Mouse (Mus musculus) forebrain, embryonic 15.5 days (tissue): ENCODE measurements at regions not wholly inside any gene's neighbourhood (a gene's known extent, or its start where the extent isn't known, plus 50 kb on each side); places are given as distances from the start of the nearest gene placed in this dataset.

ENCODE experiments used
- ATAC-seq: fragments of 200-750 bp; cut with Nextera tagmentation; replicated peaks from 2 replicates; pipeline ENCODE4 v1.8.0; 2017; ENCODE audit warnings: mild to moderate bottlenecking, moderate TSS enrichment, moderate library complexity
- H3K27ac ChIP-seq: fragments of 300-500 bp; sonication (generic); replicated peaks from 2 replicates; pipeline ENCODE4 v1.5.1; 2015; ENCODE audit warnings: mild to moderate bottlenecking, inconsistent platforms
- H3K27me3 ChIP-seq: fragments of 300-500 bp; sonication (generic); 2 replicates; pipeline ENCODE4 v1.6.1; 2015; ENCODE audit warnings: inconsistent platforms
- H3K36me3 ChIP-seq: fragments of 300-500 bp; sonication (generic); 2 replicates; pipeline ENCODE4 v1.6.1; 2015; ENCODE audit warnings: mild to moderate bottlenecking, inconsistent platforms
- H3K4me1 ChIP-seq: fragments of 300-500 bp; sonication (generic); 2 replicates; pipeline ENCODE4 v1.6.1; 2015; ENCODE audit warnings: inconsistent platforms
- H3K4me2 ChIP-seq: fragments of 300-500 bp; sonication (generic); replicated peaks from 2 replicates; pipeline ENCODE4 v1.6.1; 2015; ENCODE audit warnings: mild to moderate bottlenecking, inconsistent platforms
- H3K4me3 ChIP-seq: fragments of 300-500 bp; sonication (generic); 2 replicates; pipeline ENCODE4 v1.5.1; 2015; ENCODE audit warnings: mild to moderate bottlenecking, inconsistent platforms
- H3K9ac ChIP-seq: fragments of 300-500 bp; sonication (generic); replicated peaks from 2 replicates; pipeline ENCODE4 v1.6.1; 2015; ENCODE audit warnings: mild to moderate bottlenecking, inconsistent platforms
- H3K9me3 ChIP-seq: fragments of 300-500 bp; sonication (generic); 2 replicates; pipeline ENCODE4 v1.6.1; 2016; ENCODE audit warnings: inconsistent platforms
- WGBS: fragments of 180-500 bp; shearing (Covaris S2); methylation state at CpG from one replicate; pipeline ENCODE4 v1.1.7; 2015; ENCODE audit warnings: mixed read lengths; 5-methylcytosine and 5-hydroxymethylcytosine counted together

GRCm38 (mm10) chr14:9338220-9338619 lies 672.2 kb upstream of the 4930452B06Rik start:
- no peak overlapping the region for H3K27ac ChIP-seq
- H3K9me3 ChIP-seq: no peaks in the 10 kb centered on the region
- H3K9ac ChIP-seq: no peak overlapping the region
- H3K36me3 ChIP-seq: no peaks in the 10 kb centered on the region
- H3K4me2 ChIP-seq: no peak overlapping the region
- no peaks in the 10 kb centered on the region for H3K4me1 ChIP-seq
- H3K27me3 ChIP-seq: no peaks in the 10 kb centered on the region
- ATAC-seq: no peak
- WGBS: 92% methylated on average over 3 of the region's 3 CpGs
- no peak overlapping the region for H3K4me3 ChIP-seq

- Histone ChIP-seq H3K4me1 (no peaks in the 10 kb centered on the region), H3K27me3 (no peaks in the 10 kb centered on the region), H3K9me3 (no peaks in the 10 kb centered on the region), H3K9ac (no peak overlapping the region), H3K27ac (no peak overlapping the region), H3K4me3 (no peak overlapping the region), H3K4me2 (no peak overlapping the region), H3K36me3 (no peaks in the 10 kb centered on the region)
- ATAC-seq: peak; percentile 91
- 69% methylated on average over 3 of the region's 3 CpGs for WGBS
These were observed 671.1 kb upstream of the 4930452B06Rik start for GRCm38 (mm10) chr14:9337107-9337506.

GRCm38 (mm10) chr14:9331593-9331992 lies 665.6 kb upstream of the 4930452B06Rik start:
- no peak overlapping the region for H3K9ac ChIP-seq
- WGBS: 17% methylated on average over 3 of the region's 3 CpGs
- H3K4me1 ChIP-seq: peaks cover 18% of the 10 kb centered on the region
- H3K4me2 ChIP-seq: no peak overlapping the region
- no peaks in the 10 kb centered on the region for H3K36me3 ChIP-seq
- H3K27me3 ChIP-seq: no peaks in the 10 kb centered on the region
- H3K27ac ChIP-seq: no peak overlapping the region
- no peak for ATAC-seq
- no peak overlapping the region for H3K4me3 ChIP-seq
- no peaks in the 10 kb centered on the region for H3K9me3 ChIP-seq

DNA sequence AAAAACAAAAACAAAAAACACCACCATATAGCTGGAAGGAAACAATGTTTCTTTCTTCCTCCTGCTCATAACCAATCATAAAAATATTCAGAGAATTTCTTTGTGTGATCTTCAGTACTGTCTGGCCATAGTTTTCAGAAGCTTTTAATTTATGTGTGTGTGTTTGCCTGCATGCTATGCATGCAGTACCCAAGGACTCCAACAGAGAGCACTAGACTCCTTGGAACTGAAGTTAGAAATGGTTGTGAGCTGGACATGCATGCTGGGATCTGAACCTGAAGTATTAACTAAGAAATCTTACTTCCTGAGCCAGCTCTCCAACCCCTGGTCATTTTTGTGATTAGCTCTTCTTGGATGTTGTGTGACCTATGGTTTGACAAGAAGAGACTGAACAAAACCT lies 664.7 kb upstream of the 4930452B06Rik start:
- H3K36me3 ChIP-seq: no peaks in the 10 kb centered on the region
- no peaks in the 10 kb centered on the region for H3K9me3 ChIP-seq
- no peak for ATAC-seq
- no peaks in the 10 kb centered on the region for H3K27me3 ChIP-seq
- H3K4me2 ChIP-seq: no peak overlapping the region
- no peak overlapping the region for H3K4me3 ChIP-seq
- H3K27ac ChIP-seq: no peak overlapping the region
- H3K4me1 ChIP-seq: peaks cover 18% of the 10 kb centered on the region
- no peak overlapping the region for H3K9ac ChIP-seq

DNA sequence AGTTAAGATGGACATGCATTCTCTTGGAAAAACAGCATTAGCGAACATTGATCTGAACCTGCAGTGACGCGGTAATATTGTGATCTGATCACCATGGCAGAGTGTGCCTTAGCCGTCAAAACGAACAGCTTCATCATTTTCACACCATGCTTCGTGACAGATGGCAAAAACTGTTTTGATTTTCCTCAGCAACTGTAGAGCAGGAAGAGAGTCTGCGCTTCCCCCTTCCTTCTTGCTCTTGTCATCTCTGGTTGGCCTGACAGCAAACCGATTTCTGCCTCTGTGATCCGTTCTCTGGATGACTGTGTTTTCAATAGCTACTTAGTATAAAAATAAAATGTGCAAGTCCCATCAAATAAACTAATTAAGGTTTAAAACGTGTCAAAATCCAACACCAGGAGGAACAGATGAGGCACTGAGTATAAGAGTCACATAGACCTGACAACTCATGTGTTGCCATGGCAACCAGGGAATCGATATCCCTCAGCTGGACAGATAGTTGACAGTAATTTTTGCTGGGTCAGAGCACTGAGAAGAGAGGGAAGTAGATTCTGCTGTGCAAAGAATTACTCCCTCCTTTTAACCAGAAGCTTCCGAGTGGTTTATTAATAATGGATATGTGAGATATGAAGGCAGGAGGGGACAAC lies 663.9 kb upstream of the 4930452B06Rik start:
- ATAC-seq: peak; percentile 84

DNA sequence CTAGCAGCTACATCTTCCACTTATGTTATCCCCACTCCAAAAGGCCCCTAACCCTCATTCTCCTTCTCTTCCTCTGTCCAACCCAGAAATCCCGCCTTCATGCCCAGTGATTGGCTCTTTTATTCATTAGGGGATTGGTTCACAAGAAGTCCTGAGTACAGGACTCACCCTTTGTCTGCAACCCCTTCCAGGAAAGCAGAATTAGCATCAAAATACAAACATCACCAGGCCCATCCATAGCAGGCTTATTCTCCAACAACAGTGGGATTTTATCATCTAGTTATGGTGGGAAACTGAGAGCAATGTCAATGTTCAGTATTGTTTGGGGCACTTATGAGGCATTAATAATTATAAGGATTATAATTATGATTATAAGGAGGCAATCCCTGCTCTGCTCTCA lies 661.3 kb upstream of the 4930452B06Rik start:
- no peak overlapping the region for H3K9ac ChIP-seq
- no peak overlapping the region for H3K4me3 ChIP-seq
- 63% methylated on average over 1 of the region's 1 CpGs for WGBS
- H3K27ac ChIP-seq: no peak overlapping the region
- H3K27me3 ChIP-seq: no peaks in the 10 kb centered on the region
- peaks cover 18% of the 10 kb centered on the region for H3K4me1 ChIP-seq
- H3K4me2 ChIP-seq: no peak overlapping the region
- no peaks in the 10 kb centered on the region for H3K9me3 ChIP-seq
- no peaks in the 10 kb centered on the region for H3K36me3 ChIP-seq
- ATAC-seq: no peak

More for the DNA sequence above, 663.9 kb upstream of the 4930452B06Rik start:
- H3K9ac ChIP-seq: no peak overlapping the region
- no peak overlapping the region for H3K4me3 ChIP-seq
- H3K9me3 ChIP-seq: no peaks in the 10 kb centered on the region
- peaks cover 18% of the 10 kb centered on the region for H3K4me1 ChIP-seq
- no peaks in the 10 kb centered on the region for H3K27me3 ChIP-seq
- no peak overlapping the region for H3K4me2 ChIP-seq
- H3K36me3 ChIP-seq: no peaks in the 10 kb centered on the region
- H3K27ac ChIP-seq: peak overlapping the region; percentile 38
- WGBS: 54% methylated on average over 12 of the region's 12 CpGs

GRCm38 (mm10) chr14:9319842-9320241 lies 653.8 kb upstream of the 4930452B06Rik start:
- no peak overlapping the region for H3K4me2 ChIP-seq
- H3K9ac ChIP-seq: no peak overlapping the region
- H3K9me3 ChIP-seq: no peaks in the 10 kb centered on the region
- H3K4me3 ChIP-seq: no peak overlapping the region
- no peaks in the 10 kb centered on the region for H3K27me3 ChIP-seq
- no peak for ATAC-seq
- H3K27ac ChIP-seq: no peak overlapping the region
- WGBS: 86% methylated on average over 4 of the region's 4 CpGs
- H3K4me1 ChIP-seq: no peaks in the 10 kb centered on the region
- no peaks in the 10 kb centered on the region for H3K36me3 ChIP-seq

DNA sequence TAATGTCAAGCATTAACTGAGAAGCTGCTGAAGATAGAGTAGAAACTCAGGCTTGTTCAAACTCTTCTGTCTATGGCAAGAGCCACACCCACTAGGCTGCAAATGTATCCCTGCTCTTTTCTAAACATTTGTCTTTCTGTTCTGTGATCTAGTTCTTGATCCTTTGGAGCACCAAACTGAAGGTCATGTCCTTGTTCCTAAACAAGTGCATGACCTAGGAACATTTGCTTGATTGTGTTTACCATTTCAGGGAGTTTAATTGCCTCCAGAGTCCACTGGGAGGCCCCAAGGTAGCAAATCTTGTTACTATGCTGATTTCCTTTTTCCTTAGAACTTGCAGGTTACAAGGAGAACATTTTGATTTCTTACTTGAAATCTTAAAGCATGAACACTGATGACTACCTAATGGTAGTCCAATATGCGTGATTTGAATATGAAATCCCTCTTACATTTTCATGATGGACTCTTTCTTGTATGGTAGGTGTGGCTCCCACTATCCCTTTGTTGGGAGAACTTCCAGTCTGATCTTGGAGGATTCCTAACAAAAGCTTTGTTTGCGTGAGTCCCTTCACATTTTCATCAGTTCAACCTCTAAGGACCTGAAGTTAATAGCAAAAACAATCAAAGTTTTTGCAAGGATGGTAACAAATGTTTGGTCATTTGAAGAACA lies 652.9 kb upstream of the 4930452B06Rik start:
- no peak overlapping the region for H3K4me3 ChIP-seq
- no peaks in the 10 kb centered on the region for H3K4me1 ChIP-seq
- no peak for ATAC-seq
- no peaks in the 10 kb centered on the region for H3K27me3 ChIP-seq
- H3K36me3 ChIP-seq: no peaks in the 10 kb centered on the region
- H3K9ac ChIP-seq: no peak overlapping the region
- H3K4me2 ChIP-seq: no peak overlapping the region
- WGBS: 91% methylated on average over 2 of the region's 2 CpGs
- no peak overlapping the region for H3K27ac ChIP-seq
- H3K9me3 ChIP-seq: no peaks in the 10 kb centered on the region

- H3K4me3 ChIP-seq: no peak overlapping the region
- 65% methylated on average over 3 of the region's 3 CpGs for WGBS
These were observed 649.2 kb upstream of the 4930452B06Rik start for GRCm38 (mm10) chr14:9315224-9315623.

GRCm38 (mm10) chr14:9296145-9296544 lies 630.1 kb upstream of the 4930452B06Rik start:
- 78% methylated on average over 1 of the region's 1 CpGs for WGBS
- Histone ChIP-seq H3K4me1 (no peaks in the 10 kb centered on the region), H3K36me3 (no peaks in the 10 kb centered on the region), H3K27ac (no peak overlapping the region), H3K27me3 (no peaks in the 10 kb centered on the region), H3K4me2 (no peak overlapping the region), H3K4me3 (no peak overlapping the region), H3K9me3 (no peaks in the 10 kb centered on the region), H3K9ac (no peak overlapping the region)
- no peak for ATAC-seq

More at GRCm38 (mm10) chr14:9315224-9315623, 649.2 kb upstream of the 4930452B06Rik start:
- Histone ChIP-seq H3K27me3 (no peaks in the 10 kb centered on the region), H3K27ac (no peak overlapping the region), H3K36me3 (no peaks in the 10 kb centered on the region), H3K4me2 (no peak overlapping the region), H3K9ac (no peak overlapping the region), H3K4me1 (no peaks in the 10 kb centered on the region), H3K9me3 (no peaks in the 10 kb centered on the region)
- no peak for ATAC-seq

DNA sequence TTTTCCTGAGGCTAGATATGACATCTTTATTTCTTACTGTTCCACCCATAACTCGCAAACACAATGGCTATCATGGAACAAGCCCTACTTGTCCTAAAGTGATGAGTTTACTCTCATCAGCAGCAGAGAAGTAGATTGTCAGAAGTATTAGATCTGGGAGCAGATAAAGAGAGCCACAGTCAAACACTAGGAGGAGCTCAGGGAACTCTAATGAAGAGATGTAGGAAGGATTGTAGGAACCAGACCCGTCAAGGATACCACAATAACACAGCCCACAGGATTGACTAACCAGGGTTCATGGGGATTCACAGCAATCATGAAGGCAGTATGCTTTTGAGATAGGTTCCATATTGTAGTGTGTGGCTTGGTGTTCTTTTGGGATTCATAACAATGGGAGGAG lies 628.5 kb upstream of the 4930452B06Rik start:
- Histone ChIP-seq H3K27me3 (no peaks in the 10 kb centered on the region), H3K4me2 (no peak overlapping the region), H3K27ac (no peak overlapping the region), H3K4me1 (no peaks in the 10 kb centered on the region), H3K36me3 (no peaks in the 10 kb centered on the region), H3K9me3 (no peaks in the 10 kb centered on the region), H3K9ac (no peak overlapping the region), H3K4me3 (no peak overlapping the region)
- 79% methylated on average over 2 of the region's 2 CpGs for WGBS
- ATAC-seq: no peak

DNA sequence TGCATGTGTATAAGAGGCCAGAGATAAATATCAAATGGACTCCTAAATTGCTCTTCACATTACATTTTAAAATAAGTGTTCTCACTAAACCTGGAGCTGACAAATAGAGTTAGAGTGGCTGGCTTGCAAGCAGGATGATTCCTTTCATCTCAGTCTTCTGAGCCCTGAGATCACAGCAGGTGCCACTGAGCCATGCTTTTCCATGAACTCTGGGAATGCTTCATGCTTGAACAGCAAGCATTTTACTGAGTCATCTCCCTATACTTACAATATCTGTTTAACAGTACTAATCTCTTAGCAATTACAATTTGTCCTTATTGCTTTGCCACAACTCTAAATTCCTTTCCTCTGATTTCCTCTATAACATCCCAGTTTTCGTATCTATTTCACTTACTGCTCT lies 622.1 kb upstream of the 4930452B06Rik start:
- no peaks in the 10 kb centered on the region for H3K27me3 ChIP-seq
- no peak overlapping the region for H3K9ac ChIP-seq
- H3K4me1 ChIP-seq: no peaks in the 10 kb centered on the region
- no peak overlapping the region for H3K4me2 ChIP-seq
- no peaks in the 10 kb centered on the region for H3K9me3 ChIP-seq
- H3K4me3 ChIP-seq: no peak overlapping the region
- no peak overlapping the region for H3K27ac ChIP-seq
- ATAC-seq: no peak
- 80% methylated on average over 1 of the region's 1 CpGs for WGBS
- H3K36me3 ChIP-seq: no peaks in the 10 kb centered on the region

DNA sequence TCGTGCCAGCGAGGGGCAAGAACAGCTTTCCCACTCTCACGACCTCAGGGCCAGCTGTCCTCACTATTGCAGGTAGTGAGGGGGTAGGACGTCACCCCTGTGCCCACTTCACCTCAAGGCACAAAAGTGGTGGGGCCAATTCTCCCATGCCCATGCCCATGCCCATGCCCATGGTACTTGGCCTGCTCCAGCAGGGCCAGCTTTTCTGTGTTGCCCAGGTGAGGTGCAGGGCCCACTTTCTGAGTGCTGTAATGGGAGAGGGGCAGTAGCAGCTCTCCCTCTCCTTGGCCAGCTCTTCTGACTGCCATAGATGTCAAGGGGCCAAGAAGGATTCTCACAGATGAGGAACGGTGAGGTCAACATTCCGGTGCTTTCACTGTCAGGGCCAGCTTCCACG lies 619.6 kb upstream of the 4930452B06Rik start:
- H3K9me3 ChIP-seq: no peaks in the 10 kb centered on the region
- 96% methylated on average over 7 of the region's 7 CpGs for WGBS
- H3K4me1 ChIP-seq: no peaks in the 10 kb centered on the region
- no peak overlapping the region for H3K9ac ChIP-seq
- H3K4me2 ChIP-seq: no peak overlapping the region
- no peaks in the 10 kb centered on the region for H3K27me3 ChIP-seq
- no peak for ATAC-seq
- no peak overlapping the region for H3K4me3 ChIP-seq
- no peak overlapping the region for H3K27ac ChIP-seq
- H3K36me3 ChIP-seq: no peaks in the 10 kb centered on the region
